Mouse (Mus musculus): ENCODE measurements at regions not wholly inside any gene's neighbourhood (a gene's known extent, or its start where the extent isn't known, plus 50 kb on each side); places are given as distances from the start of the nearest gene placed in this dataset.

- Histone ChIP-seq H3K4me3 (ENCODE audit: insufficient read depth, poor library complexity, severe bottlenecking) (no peak overlapping the region), H3ac (ENCODE audit: control insufficient read depth, insufficient read length, low read depth) (no peak overlapping the region), H3K27me3 (ENCODE audit: control insufficient read depth, insufficient read depth, insufficient read length) (no peaks in the 10 kb centered on the region), H3K79me2 (ENCODE audit: control insufficient read depth, insufficient read depth) (no peaks in the 10 kb centered on the region), H3K79me3 (ENCODE audit: low read depth) (no peaks in the 10 kb centered on the region), H3K36me3 (ENCODE audit: control insufficient read depth, insufficient read depth) (no peaks in the 10 kb centered on the region)
- TF ChIP-seq USF1 (IDR thresholded peaks at IDR 0.05; ENCODE audit: low read depth) (no peak), MYOD1 (IDR thresholded peaks at IDR 0.05; ENCODE audit: control insufficient read depth, insufficient read length, low read depth) (no peak), FOSL1 (IDR thresholded peaks at IDR 0.05; ENCODE audit: insufficient read depth, low read length, poor library complexity, severe bottlenecking) (no peak), MYOG (IDR thresholded peaks at IDR 0.05; ENCODE audit: control insufficient read depth, extremely low read depth, insufficient read length) (no peak), CTCF (IDR thresholded peaks at IDR 0.05; ENCODE audit: control insufficient read depth, insufficient read depth, insufficient read length) (no peak), CEBPB (IDR thresholded peaks at IDR 0.05; ENCODE audit: low read depth) (no peak), MAX (IDR thresholded peaks at IDR 0.05) (no peak)
Measured at GRCm38 (mm10) chr10:99408786-99409185, 145.8 kb downstream of the Dusp6 start.

- H3K79me2 ChIP-seq (ENCODE audit: control insufficient read depth, insufficient read depth): no peaks in the 10 kb centered on the region
- H3ac ChIP-seq (ENCODE audit: control insufficient read depth, insufficient read length, low read depth): no peak overlapping the region
- H3K27me3 ChIP-seq (ENCODE audit: control insufficient read depth, insufficient read depth, insufficient read length): no peaks in the 10 kb centered on the region
- no peaks in the 10 kb centered on the region for H3K79me3 ChIP-seq (ENCODE audit: low read depth)
- H3K36me3 ChIP-seq (ENCODE audit: control insufficient read depth, insufficient read depth): no peaks in the 10 kb centered on the region
- no peak overlapping the region for H3K4me3 ChIP-seq (ENCODE audit: insufficient read depth, poor library complexity, severe bottlenecking)
- no peak for TF ChIP-seq USF1 (IDR thresholded peaks at IDR 0.05; ENCODE audit: low read depth)
- TF ChIP-seq MYOD1 (IDR thresholded peaks at IDR 0.05; ENCODE audit: control insufficient read depth, insufficient read length, low read depth): no peak
- TF ChIP-seq CTCF (IDR thresholded peaks at IDR 0.05; ENCODE audit: control insufficient read depth, insufficient read depth, insufficient read length): no peak
- TF ChIP-seq FOSL1 (IDR thresholded peaks at IDR 0.05; ENCODE audit: insufficient read depth, low read length, poor library complexity, severe bottlenecking): no peak
- no peak for TF ChIP-seq CEBPB (IDR thresholded peaks at IDR 0.05; ENCODE audit: low read depth)
- no peak for TF ChIP-seq MYOG (IDR thresholded peaks at IDR 0.05; ENCODE audit: control insufficient read depth, extremely low read depth, insufficient read length)
Measured at GRCm38 (mm10) chr10:99409744-99410143, 146.7 kb downstream of the Dusp6 start.

- no peak overlapping the region for H3ac ChIP-seq (ENCODE audit: control insufficient read depth, insufficient read length, low read depth)
- H3K36me3 ChIP-seq (ENCODE audit: control insufficient read depth, insufficient read depth): no peaks in the 10 kb centered on the region
- TF ChIP-seq MYOD1 (IDR thresholded peaks at IDR 0.05; ENCODE audit: control insufficient read depth, insufficient read length, low read depth): no peak
- no peak for TF ChIP-seq CTCF (IDR thresholded peaks at IDR 0.05; ENCODE audit: control insufficient read depth, insufficient read depth, insufficient read length)
- no peak for TF ChIP-seq MAX (IDR thresholded peaks at IDR 0.05)
- no peak for TF ChIP-seq USF1 (IDR thresholded peaks at IDR 0.05; ENCODE audit: low read depth)
- no peak overlapping the region for H3K4me3 ChIP-seq (ENCODE audit: insufficient read depth, poor library complexity, severe bottlenecking)
- no peaks in the 10 kb centered on the region for H3K79me2 ChIP-seq (ENCODE audit: control insufficient read depth, insufficient read depth)
- no peaks in the 10 kb centered on the region for H3K79me3 ChIP-seq (ENCODE audit: low read depth)
- no peaks in the 10 kb centered on the region for H3K27me3 ChIP-seq (ENCODE audit: control insufficient read depth, insufficient read depth, insufficient read length)
Measured at GRCm38 (mm10) chr10:99410754-99411153, 147.7 kb downstream of the Dusp6 start.

- no peaks in the 10 kb centered on the region for H3K79me2 ChIP-seq (ENCODE audit: control insufficient read depth, insufficient read depth)
- no peaks in the 10 kb centered on the region for H3K79me3 ChIP-seq (ENCODE audit: low read depth)
- H3K27me3 ChIP-seq (ENCODE audit: control insufficient read depth, insufficient read depth, insufficient read length): no peaks in the 10 kb centered on the region
- H3ac ChIP-seq (ENCODE audit: control insufficient read depth, insufficient read length, low read depth): no peak overlapping the region
- H3K4me3 ChIP-seq (ENCODE audit: insufficient read depth, poor library complexity, severe bottlenecking): no peak overlapping the region
- H3K36me3 ChIP-seq (ENCODE audit: control insufficient read depth, insufficient read depth): no peaks in the 10 kb centered on the region
- TF ChIP-seq MYOG (IDR thresholded peaks at IDR 0.05; ENCODE audit: control insufficient read depth, extremely low read depth, insufficient read length) (no peak), MAX (IDR thresholded peaks at IDR 0.05) (no peak), USF1 (IDR thresholded peaks at IDR 0.05; ENCODE audit: low read depth) (no peak), CEBPB (IDR thresholded peaks at IDR 0.05; ENCODE audit: low read depth) (no peak), CTCF (IDR thresholded peaks at IDR 0.05; ENCODE audit: control insufficient read depth, insufficient read depth, insufficient read length) (no peak), FOSL1 (IDR thresholded peaks at IDR 0.05; ENCODE audit: insufficient read depth, low read length, poor library complexity, severe bottlenecking) (no peak), MYOD1 (IDR thresholded peaks at IDR 0.05; ENCODE audit: control insufficient read depth, insufficient read length, low read depth) (no peak)
Measured at GRCm38 (mm10) chr10:99413455-99413854, 150.4 kb downstream of the Dusp6 start.

GRCm38 (mm10) chr10:99416271-99416670 is 153.2 kb downstream of the Dusp6 start:
- Histone ChIP-seq H3K36me3 (ENCODE audit: control insufficient read depth, insufficient read depth) (no peaks in the 10 kb centered on the region), H3K27me3 (ENCODE audit: control insufficient read depth, insufficient read depth, insufficient read length) (no peaks in the 10 kb centered on the region), H3K79me3 (ENCODE audit: low read depth) (no peaks in the 10 kb centered on the region), H3ac (ENCODE audit: control insufficient read depth, insufficient read length, low read depth) (no peak overlapping the region), H3K79me2 (ENCODE audit: control insufficient read depth, insufficient read depth) (no peaks in the 10 kb centered on the region), H3K4me3 (ENCODE audit: insufficient read depth, poor library complexity, severe bottlenecking) (no peak overlapping the region)
- TF ChIP-seq FOSL1 (IDR thresholded peaks at IDR 0.05; ENCODE audit: insufficient read depth, low read length, poor library complexity, severe bottlenecking) (no peak), MYOG (IDR thresholded peaks at IDR 0.05; ENCODE audit: control insufficient read depth, extremely low read depth, insufficient read length) (no peak), CTCF (IDR thresholded peaks at IDR 0.05; ENCODE audit: control insufficient read depth, insufficient read depth, insufficient read length) (no peak), MYOD1 (IDR thresholded peaks at IDR 0.05; ENCODE audit: control insufficient read depth, insufficient read length, low read depth) (no peak), USF1 (IDR thresholded peaks at IDR 0.05; ENCODE audit: low read depth) (no peak), MAX (IDR thresholded peaks at IDR 0.05) (no peak), CEBPB (IDR thresholded peaks at IDR 0.05; ENCODE audit: low read depth) (no peak)

GRCm38 (mm10) chr10:99416896-99417479 is 154.0 kb downstream of the Dusp6 start:
- no peak overlapping the region for H3ac ChIP-seq (ENCODE audit: control insufficient read depth, insufficient read length, low read depth)
- H3K79me3 ChIP-seq (ENCODE audit: low read depth): no peaks in the 10 kb centered on the region
- no peaks in the 10 kb centered on the region for H3K36me3 ChIP-seq (ENCODE audit: control insufficient read depth, insufficient read depth)
- TF ChIP-seq CTCF (IDR thresholded peaks at IDR 0.05; ENCODE audit: control insufficient read depth, insufficient read depth, insufficient read length): no peak
- no peak for TF ChIP-seq MYOD1 (IDR thresholded peaks at IDR 0.05; ENCODE audit: control insufficient read depth, insufficient read length, low read depth)
- no peak for TF ChIP-seq CEBPB (IDR thresholded peaks at IDR 0.05; ENCODE audit: low read depth)
- no peak for TF ChIP-seq FOSL1 (IDR thresholded peaks at IDR 0.05; ENCODE audit: insufficient read depth, low read length, poor library complexity, severe bottlenecking)
- TF ChIP-seq USF1 (IDR thresholded peaks at IDR 0.05; ENCODE audit: low read depth): no peak
- no peak for TF ChIP-seq MAX (IDR thresholded peaks at IDR 0.05)
- TF ChIP-seq MYOG (IDR thresholded peaks at IDR 0.05; ENCODE audit: control insufficient read depth, extremely low read depth, insufficient read length): no peak
- H3K4me3 ChIP-seq (ENCODE audit: insufficient read depth, poor library complexity, severe bottlenecking): no peak overlapping the region
- no peaks in the 10 kb centered on the region for H3K27me3 ChIP-seq (ENCODE audit: control insufficient read depth, insufficient read depth, insufficient read length)
- H3K79me2 ChIP-seq (ENCODE audit: control insufficient read depth, insufficient read depth): no peaks in the 10 kb centered on the region
